Comparison of ENCODE assay signal across 18 mouse cellular contexts in the genomic region with DNA sequence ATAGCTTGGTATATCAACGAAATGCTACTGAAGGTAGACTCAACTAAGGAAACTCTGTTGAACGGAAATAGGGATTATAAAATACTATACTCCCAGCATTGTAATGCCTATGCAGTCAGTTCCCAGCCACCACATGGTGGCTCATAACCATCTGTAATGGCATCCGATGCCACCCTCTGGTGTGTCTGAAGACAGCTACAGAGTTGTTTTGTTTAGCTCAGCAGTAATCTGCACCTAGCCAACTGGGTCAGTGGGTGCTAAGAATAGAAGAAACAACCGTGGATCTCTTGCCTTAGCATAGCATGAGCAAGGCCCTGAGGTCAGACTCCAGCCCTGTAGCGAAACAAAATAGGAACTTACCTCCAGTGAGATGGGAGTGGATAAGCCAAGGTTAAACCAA. TPM values are rescaled to one million over a fixed set of nuclear protein-coding genes. Genes with fewer than 3 reads are reported as not detected.
A peak's percentile ranks its signal among the peaks of the same experiment; 100 is the strongest.
DNase-seq lines count a peak whose midpoint lies in the region; ATAC-seq and TF ChIP-seq lines count a peak whose summit lies in the region.
"Had no signal": no experiment of that assay in that cellular context is flagged by ENCODE, and none has a peak within 500 bp of the region (broad histone marks: within the 10 kb centered on the region; RNA-seq: fewer than 3 reads in every experiment).

No protein-coding gene starts in this region.

- no peak overlapping the region for H3K4me3 ChIP-seq in heart, embryonic 13.5 days
- H3K4me3 ChIP-seq in cerebellum, adult 2 months (replicated peaks; ENCODE audit: insufficient read depth, low read depth, low read length): no peak overlapping the region
- H3K4me3 ChIP-seq: limb, embryonic 13.5 days; liver, embryonic 15.5 days had no signal

- intact Hi-C loops in gastrocnemius, postnatal 14 days (cut with DNase I; ENCODE audit: low total_unique reads): no loop called here

- no peak for ATAC-seq in heart, embryonic 13.5 days (ENCODE audit: extremely low read depth, insufficient number of reproducible peaks, low FRiP score, low TSS enrichment)
- ATAC-seq in monocyte, adult 5-6 weeks (replicated peaks; ENCODE audit: insufficient number of reproducible peaks, low FRiP score, low TSS enrichment, poor library complexity, severe bottlenecking): no peak
- ATAC-seq: forebrain, embryonic 16.5 days; midbrain, embryonic 16.5 days; Patski had no signal

- no peaks in the 10 kb centered on the region for H3K27me3 ChIP-seq in heart, embryonic 13.5 days (replicated peaks)
- H3K27me3 ChIP-seq in cerebellum, adult 2 months (ENCODE audit: control insufficient read depth, insufficient read depth, low read length): no peaks in the 10 kb centered on the region
- H3K27me3 ChIP-seq: limb, embryonic 13.5 days; liver, embryonic 15.5 days; megakaryocyte, embryonic 14.5 days; Patski had no signal

- H3K27ac ChIP-seq in heart, embryonic 13.5 days (replicated peaks): peak overlapping the region; percentile 2; the same call in 1 of the 2 replicates
- H3K27ac ChIP-seq in cerebellum, adult 2 months (ENCODE audit: insufficient read depth, low read length): no peak overlapping the region
- H3K27ac ChIP-seq: limb, embryonic 13.5 days; liver, embryonic 15.5 days had no signal

- H3K9ac ChIP-seq in heart, embryonic 13.5 days: no peak overlapping the region
- H3K9ac ChIP-seq: limb, embryonic 13.5 days; liver, embryonic 15.5 days had no signal

- peaks cover 49% of the 10 kb centered on the region for H3K4me1 ChIP-seq in heart, embryonic 13.5 days
- H3K4me1 ChIP-seq in cerebellum, adult 2 months (ENCODE audit: control insufficient read depth, insufficient read depth, low read length): peaks cover 13% of the 10 kb centered on the region

- H3K36me3 ChIP-seq in heart, embryonic 13.5 days: peaks cover 10% of the 10 kb centered on the region
- H3K36me3 ChIP-seq: liver, embryonic 15.5 days had no signal

- TF ChIP-seq CTCF in cerebellum, adult 2 months (IDR thresholded peaks at IDR 0.05; ENCODE audit: borderline replicate concordance, insufficient read depth, low read depth, low read length): peak; percentile 21; the same call in 1 of the 2 replicates

- peak; percentile 61 for DNase-seq in gastrocnemius, adult 18-20 months (ENCODE audit: low spot score)
- DNase-seq in gastrocnemius, postnatal 14 days: no peak
- no peak for DNase-seq in heart, adult 9 months (ENCODE audit: low spot score in 2 of 2)
- peak; percentile 46 to 79 for DNase-seq in cerebellum, adult 2 months
- DNase-seq in skeletal muscle tissue, adult 2 months (ENCODE audit: low read depth, low spot score): peak; percentile 84
- DNase-seq: kidney, adult 2 months; kidney, postnatal 25 days; lung, postnatal 10 days; right cerebral cortex, adult 18-20 months; thymus, postnatal 4 days had no signal

- 67% methylated on average over 5 of the region's 5 CpGs for WGBS in heart, embryonic 13.5 days
- WGBS in cerebellum, adult 2 months: 19% methylated on average over 5 of the region's 5 CpGs

- TF ChIP-seq POLR2A in cerebellum, adult 2 months (IDR thresholded peaks at IDR 0.05; ENCODE audit: borderline replicate concordance, insufficient read depth, low read length): no peak

- no peak overlapping the region for H3K4me2 ChIP-seq in heart, embryonic 13.5 days
- H3K4me2 ChIP-seq: limb, embryonic 13.5 days; liver, embryonic 15.5 days had no signal

- no peaks in the 10 kb centered on the region for H3K9me3 ChIP-seq in heart, embryonic 13.5 days
- H3K9me3 ChIP-seq: limb, embryonic 13.5 days; liver, embryonic 15.5 days; megakaryocyte, embryonic 14.5 days had no signal

RNA-seq across cellular contexts. Expression of a gene that starts 4.1 kb away (rescaled TPM):
- 10 to 100 TPM; 19.6 to 21.2 TPM for total RNA-seq in gastrocnemius, adult 18-20 months (2021)
- total RNA-seq in gastrocnemius, postnatal 14 days (2021): 10 to 100 TPM; 21.2 to 25.8 TPM
- 23.3 TPM in 2 replicates for polyA plus RNA-seq in heart, embryonic 13.5 days (2015; fragmentation: Nextera tagmentation; extraction: Ambion mirVana)
- polyA plus RNA-seq in cerebellum, adult 2 months (2012; rRNA removed): 34.1 and 34.8 TPM in 2 replicates
- total RNA-seq in monocyte, adult 5-6 weeks (2017): 6.4 to 14.1 TPM (median 10.5 TPM) in 3 replicates

RNA-seq across cellular contexts. Expression of a gene that starts 36.8 kb away (rescaled TPM):
- 10 to 100 TPM; 21.7 to 23.7 TPM for total RNA-seq in gastrocnemius, adult 18-20 months (2021)
- total RNA-seq in gastrocnemius, postnatal 14 days (2021): 10 to 100 TPM; 18.7 to 19.5 TPM
- 18.8 and 23.1 TPM in 2 replicates for polyA plus RNA-seq in heart, embryonic 13.5 days (2015; fragmentation: Nextera tagmentation; extraction: Ambion mirVana)
- polyA plus RNA-seq in cerebellum, adult 2 months (2012; rRNA removed): 42.6 and 52.3 TPM in 2 replicates
- 5.2 to 5.5 TPM (median 5.3 TPM) in 3 replicates for total RNA-seq in monocyte, adult 5-6 weeks (2017)

Comparison
In these comparisons a context has a peak if more than half of its experiments do, and no peak if none do; other contexts are left out.
1. DNase-seq: peak in gastrocnemius, adult 18-20 months (single experiment), cerebellum, adult 2 months (2 of 2) and skeletal muscle tissue, adult 2 months (single experiment); none in gastrocnemius, postnatal 14 days (single experiment) and heart, adult 9 months (0 of 2).